10 mouse cellular contexts compared by ENCODE assay signal in the genomic region with DNA sequence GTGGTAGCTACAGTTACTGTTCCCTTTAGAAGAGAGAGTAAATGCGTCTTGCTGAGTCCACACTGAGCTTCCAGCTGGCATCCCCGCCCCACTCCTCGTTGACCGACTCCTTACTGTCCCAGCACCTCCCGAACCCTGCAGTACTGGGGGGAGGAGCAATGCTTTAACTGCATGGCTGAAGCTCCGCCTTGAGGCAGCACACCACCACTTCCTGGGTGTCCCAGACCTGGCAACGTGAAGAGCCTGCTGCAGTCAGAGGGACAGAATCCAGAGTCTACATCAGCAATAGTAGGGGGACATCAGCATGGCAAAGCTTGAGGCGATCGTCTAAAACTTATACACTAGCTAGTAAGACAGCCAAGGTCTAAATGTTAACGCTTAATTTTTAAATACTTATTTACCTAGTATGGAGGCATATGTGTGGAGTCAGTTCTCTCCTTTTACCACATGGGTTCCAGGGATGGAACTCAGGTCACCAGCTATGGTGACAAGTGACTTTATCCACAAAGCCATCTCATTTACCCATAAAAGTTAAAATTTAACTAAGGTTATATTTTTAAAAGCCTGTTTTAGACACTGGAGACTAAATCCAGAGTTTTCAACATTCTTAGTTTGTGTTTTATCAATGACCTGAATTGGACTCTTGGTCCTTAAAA. TPM values are rescaled to one million over a fixed set of nuclear protein-coding genes. Genes with fewer than 3 reads are reported as not detected.
A peak's percentile ranks its signal among the peaks of the same experiment; 100 is the strongest.
DNase-seq lines count a peak whose midpoint lies in the region; ATAC-seq and TF ChIP-seq lines count a peak whose summit lies in the region.
"Had no signal": no experiment of that assay in that cellular context is flagged by ENCODE, and none has a peak within 500 bp of the region (broad histone marks: within the 10 kb centered on the region; RNA-seq: fewer than 3 reads in every experiment).

No protein-coding gene starts in this region.

- no peak for TF ChIP-seq POLR2A in bone marrow, adult 2 months (IDR thresholded peaks at IDR 0.05; ENCODE audit: borderline replicate concordance, control insufficient read depth, low read depth, low read length)

- H3K4me1 ChIP-seq in heart, embryonic 12.5 days (replicated peaks) = peaks cover 7% of the 10 kb centered on the region; the same call in 1 of the 2 replicates
- H3K4me1 ChIP-seq in bone marrow, adult 2 months (ENCODE audit: control insufficient read depth, insufficient read depth, low read length) = peaks cover 5% of the 10 kb centered on the region; the same call in 1 of the 2 replicates
- H3K4me1 ChIP-seq: embryonic facial prominence, embryonic 12.5 days had no signal

- H3K36me3 ChIP-seq in heart, embryonic 12.5 days = peaks cover 15% of the 10 kb centered on the region; the same call in 1 of the 2 replicates

- H3K27me3 ChIP-seq in heart, embryonic 12.5 days (replicated peaks) = no peaks in the 10 kb centered on the region
- H3K27me3 ChIP-seq: embryonic facial prominence, embryonic 12.5 days had no signal

- TF ChIP-seq CTCF in bone marrow, adult 2 months (IDR thresholded peaks at IDR 0.05; ENCODE audit: control insufficient read depth, insufficient read depth, low read length) = no peak

- DNase-seq in heart, postnatal 4 days = no peak
- peak; percentile 44 to 49 for DNase-seq in kidney, postnatal 36 days
- peak; percentile 37 for DNase-seq in skeletal muscle tissue, adult 2 months (ENCODE audit: low read depth, low spot score)
- DNase-seq in urinary bladder, postnatal 4 days (ENCODE audit: low spot score in 2 of 2) = no peak
- DNase-seq in cerebellum, postnatal 14 days = no peak
- DNase-seq in retina, embryonic 14.5 days (ENCODE audit: low spot score) = no peak

- 48% methylated on average over 10 of the region's 10 CpGs for WGBS in heart, embryonic 12.5 days
- WGBS in bone marrow, adult 2 months = 67% methylated on average over 10 of the region's 10 CpGs

- no peak overlapping the region for H3K4me2 ChIP-seq in heart, embryonic 12.5 days
- H3K4me2 ChIP-seq: embryonic facial prominence, embryonic 12.5 days; hindbrain, embryonic 14.5 days had no signal

- no peak overlapping the region for H3K4me3 ChIP-seq in heart, embryonic 12.5 days
- no peak overlapping the region for H3K4me3 ChIP-seq in bone marrow, adult 2 months (replicated peaks; ENCODE audit: control insufficient read depth, low read depth, low read length)
- H3K4me3 ChIP-seq: embryonic facial prominence, embryonic 12.5 days had no signal

- ATAC-seq in heart, embryonic 12.5 days (ENCODE audit: insufficient number of reproducible peaks, low FRiP score) = peak; percentile 79

- H3K9ac ChIP-seq in heart, embryonic 12.5 days = no peak overlapping the region
- H3K9ac ChIP-seq: embryonic facial prominence, embryonic 12.5 days; hindbrain, embryonic 14.5 days had no signal

- no peaks in the 10 kb centered on the region for H3K9me3 ChIP-seq in heart, embryonic 12.5 days (replicated peaks)
- H3K9me3 ChIP-seq: embryonic facial prominence, embryonic 12.5 days had no signal

- no peak overlapping the region for H3K27ac ChIP-seq in heart, embryonic 12.5 days (ENCODE audit: poor library complexity, severe bottlenecking)
- peak overlapping the region; percentile 19; the same call in 1 of the 2 replicates for H3K27ac ChIP-seq in bone marrow, adult 2 months (ENCODE audit: control insufficient read depth, insufficient read depth, low read depth, low read length, poor library complexity)
- H3K27ac ChIP-seq: embryonic facial prominence, embryonic 12.5 days; hindbrain, embryonic 14.5 days had no signal

RNA-seq across cellular contexts. Expression of gene Ccdc57, which starts 30.1 kb away (rescaled TPM):
- polyA plus RNA-seq in heart, embryonic 12.5 days (2016; fragmentation: Nextera tagmentation; extraction: Ambion mirVana) = 4.7 and 4.9 TPM in 2 replicates
- total RNA-seq in heart, postnatal 4 days (2021) = 1 to 10 TPM; 2.1 to 2.4 TPM
- polyA plus RNA-seq in bone marrow, adult 2 months (2011; ENCODE audit: insufficient read depth, insufficient read length, low replicate concordance, missing spikeins) = 2.7 and 14.6 TPM in 2 replicates

RNA-seq across cellular contexts. Expression of gene Slc16a3, which starts 45.7 kb away (rescaled TPM):
- polyA plus RNA-seq in heart, embryonic 12.5 days (2016; fragmentation: Nextera tagmentation; extraction: Ambion mirVana) = 289 and 290 TPM in 2 replicates
- total RNA-seq in heart, postnatal 4 days (2021) = 10 to 100 TPM; 13.3 to 22.8 TPM
- 14.3 and 50.1 TPM in 2 replicates for polyA plus RNA-seq in bone marrow, adult 2 months (2011; ENCODE audit: insufficient read depth, insufficient read length, low replicate concordance, missing spikeins)

Comparison
In these comparisons a context has a peak if more than half of its experiments do, and no peak if none do; other contexts are left out.
1. DNase-seq: peak in kidney, postnatal 36 days (2 of 2) and skeletal muscle tissue, adult 2 months (single experiment); none in heart, postnatal 4 days (single experiment), urinary bladder, postnatal 4 days (0 of 2), cerebellum, postnatal 14 days (0 of 2) and retina, embryonic 14.5 days (single experiment).